In genomic region chr10:48405071-48405470, GRCm38 (mm10) we compare ENCODE assay signal across 27 mouse cellular contexts.
A peak's percentile ranks its signal among the peaks of the same experiment; 100 is the strongest.
DNase-seq lines count a peak whose midpoint lies in the region; ATAC-seq and TF ChIP-seq lines count a peak whose summit lies in the region.
"Had no signal": no experiment of that assay in that cellular context is flagged by ENCODE, and none has a peak within 500 bp of the region (broad histone marks: within the 10 kb centered on the region; RNA-seq: fewer than 3 reads in every experiment).

No protein-coding gene starts in this region.

- DNase-seq in kidney, adult 8-10 months: peak; percentile 15 to 26
- no peak for DNase-seq in kidney, postnatal 14 days
- DNase-seq in ES-CJ7 (ENCODE audit: low read depth, low spot score): peak; percentile 29
- DNase-seq in ES-E14 (ENCODE audit: low read depth, low spot score): no peak
- DNase-seq in cerebellum, postnatal 14 days: no peak
- DNase-seq: adrenal gland, adult 8-10 months; adrenal gland, postnatal 25 days; cerebellum, adult 11-12 months; cerebellum, adult 8-10 months; cerebellum, postnatal 10 days; gastrocnemius, postnatal 14 days; heart, adult 18-20 months; heart, postnatal 10 days; heart, postnatal 4 days had no signal

- in situ Hi-C loops in ES-E14 (cut with MboI; ENCODE audit: low sequenced_read_pairs in 2 of 2, unreplicated experiment in 2 of 2): no loop called here

- H3K36me3 ChIP-seq in ES-E14 (ENCODE audit: control insufficient read depth, insufficient read depth, low read length, poor library complexity, severe bottlenecking): no peaks in the 10 kb centered on the region
- H3K36me3 ChIP-seq: forebrain, embryonic 10.5 days; G1E; heart, embryonic 12.5 days; heart, embryonic 15.5 days had no signal

- H3K4me1 ChIP-seq in ES-E14 (ENCODE audit: control insufficient read depth in 2 of 2, insufficient read depth in 2 of 2, low read length in 2 of 2, poor library complexity in 1 of 2): no peaks in the 10 kb centered on the region
- H3K4me1 ChIP-seq: forebrain, embryonic 10.5 days; forebrain, embryonic 13.5 days; heart, embryonic 12.5 days; heart, embryonic 15.5 days had no signal

- H3K27ac ChIP-seq in ES-E14 (ENCODE audit: insufficient read depth, low read depth, low read length, poor library complexity, severe bottlenecking): peak overlapping the region; percentile 12; the same call in 1 of the 2 replicates
- H3K27ac ChIP-seq: forebrain, embryonic 10.5 days; forebrain, embryonic 13.5 days; heart, embryonic 15.5 days; hindbrain, embryonic 14.5 days; hindbrain, postnatal 0 days had no signal

- no peak overlapping the region for H3K4me3 ChIP-seq in ES-E14 (ENCODE audit: insufficient read depth in 1 of 2, low read depth in 1 of 2, low read length in 2 of 2, poor library complexity in 1 of 2, severe bottlenecking in 1 of 2)
- H3K4me3 ChIP-seq: forebrain, embryonic 10.5 days; forebrain, embryonic 13.5 days; heart, embryonic 12.5 days; heart, embryonic 15.5 days had no signal

- no peak for ATAC-seq in megakaryocyte-erythroid progenitor cell, adult 5-6 weeks (replicated peaks; ENCODE audit: low FRiP score, low TSS enrichment, poor library complexity, severe bottlenecking)
- ATAC-seq: activated CD4-positive, CD25-positive, alpha-beta regulatory T cell, adult 4 months; CD4-positive, CD25-positive, alpha-beta regulatory T cell, adult 4 months; forebrain, embryonic 13.5 days; forebrain, embryonic 16.5 days; hindbrain, postnatal 0 days; inflammation-experienced regulatory T-cells, adult 6 months; Patski had no signal

- no peak overlapping the region for H3K9ac ChIP-seq in ES-E14 (ENCODE audit: insufficient read depth, low read depth, low read length, poor library complexity, severe bottlenecking)
- H3K9ac ChIP-seq: forebrain, embryonic 13.5 days; heart, embryonic 12.5 days; heart, embryonic 15.5 days; hindbrain, embryonic 14.5 days had no signal

- H3K9me3 ChIP-seq in ES-E14 (ENCODE audit: control insufficient read depth, insufficient read depth, low read depth, low read length): peaks cover 1% of the 10 kb centered on the region; the same call in 1 of the 2 replicates
- H3K9me3 ChIP-seq: G1E; heart, embryonic 15.5 days had no signal

TF ChIP-seq in ES-E14, 5 proteins besides CTCF, POLR2A, EP300 and RAD21:
- TF ChIP-seq CHD2 (IDR thresholded peaks at IDR 0.05; ENCODE audit: low read depth, low read length) (no peak), MAFK (IDR thresholded peaks at IDR 0.05; ENCODE audit: insufficient read depth, low read depth, low read length) (no peak), HCFC1 (IDR thresholded peaks at IDR 0.05; ENCODE audit: borderline replicate concordance, insufficient read depth, low read length) (no peak), ZC3H11A (IDR thresholded peaks at IDR 0.05; ENCODE audit: borderline replicate concordance, low read depth, low read length) (no peak), ZNF384 (IDR thresholded peaks at IDR 0.05; ENCODE audit: low read depth, low read length) (no peak)
TF ChIP-seq in ES-E14: peak in this region for 0.

Comparison
In these comparisons a context has a peak if more than half of its experiments do, and no peak if none do; other contexts are left out.
1. DNase-seq: peak in kidney, adult 8-10 months (2 of 2) and ES-CJ7 (single experiment); none in kidney, postnatal 14 days (single experiment), ES-E14 (single experiment) and cerebellum, postnatal 14 days (0 of 2).